ENCODE assay signal across 22 mouse cellular contexts in the genomic region with DNA sequence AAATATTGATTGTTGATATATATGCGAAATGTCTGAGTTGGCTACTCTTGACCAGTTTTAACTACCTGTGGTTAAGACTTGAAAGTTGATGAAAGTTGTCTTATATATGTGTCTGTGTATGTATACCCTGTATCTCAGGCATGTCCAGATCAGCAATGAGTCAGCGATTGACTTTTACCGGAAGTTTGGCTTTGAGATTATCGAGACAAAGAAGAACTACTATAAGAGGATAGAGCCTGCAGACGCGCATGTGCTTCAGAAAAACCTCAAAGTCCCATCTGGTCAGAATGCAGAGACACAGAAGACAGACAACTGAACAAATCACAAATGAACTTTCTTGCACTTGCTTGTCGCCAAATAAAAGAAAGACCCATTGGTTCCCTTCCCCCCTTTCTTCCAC.
"Had no signal": no experiment of that assay in that cellular context is flagged by ENCODE, and none has a peak within 500 bp of the region (broad histone marks: within the 10 kb centered on the region; RNA-seq: fewer than 3 reads in every experiment).

No protein-coding gene starts in this region.

- H3K4me3 ChIP-seq: liver, embryonic 15.5 days; lung, embryonic 15.5 days; midbrain, embryonic 10.5 days; myocyte; neural tube, embryonic 13.5 days; neural tube, embryonic 15.5 days had no signal

- H3K27ac ChIP-seq: liver, embryonic 15.5 days; lung, embryonic 15.5 days; macrophage; midbrain, embryonic 10.5 days; neural tube, embryonic 13.5 days; neural tube, embryonic 15.5 days had no signal

- H3K9me3 ChIP-seq: liver, embryonic 15.5 days; lung, embryonic 15.5 days; midbrain, embryonic 10.5 days; neural tube, embryonic 13.5 days; neural tube, embryonic 15.5 days had no signal

- H3K4me1 ChIP-seq: lung, embryonic 15.5 days; midbrain, embryonic 10.5 days; neural tube, embryonic 13.5 days; neural tube, embryonic 15.5 days had no signal

- DNase-seq: liver, postnatal 0 days; lung, adult 2 months; lung, postnatal 14 days; lung, postnatal 36 days; midbrain, embryonic 14.5 days; retina, postnatal 1 day; right cerebral cortex, adult 18-20 months; right cerebral cortex, postnatal 25 days; right cerebral cortex, postnatal 4 days; spleen, adult 18-20 months; thymus, adult 18-20 months; thymus, postnatal 14 days; thymus, postnatal 36 days had no signal

- H3K27me3 ChIP-seq: liver, embryonic 15.5 days; lung, embryonic 15.5 days; neural tube, embryonic 13.5 days; neural tube, embryonic 15.5 days had no signal

- H3K9ac ChIP-seq: liver, embryonic 15.5 days; liver, postnatal 0 days; lung, embryonic 15.5 days; neural tube, embryonic 13.5 days; neural tube, embryonic 15.5 days had no signal

- H3K4me2 ChIP-seq: liver, embryonic 15.5 days; lung, embryonic 15.5 days; neural tube, embryonic 13.5 days; neural tube, embryonic 15.5 days had no signal

- ATAC-seq: liver, postnatal 0 days; lung, postnatal 0 days; midbrain, embryonic 16.5 days had no signal
